Mouse (Mus musculus) kidney, postnatal 4 days (tissue): ENCODE results near the gene Irgc1.
A peak's percentile ranks its signal among the peaks of the same experiment; 100 is the strongest.

ENCODE experiments used
- DNase-seq, 2 experiments: peaks; one replicate each; pipeline ENCODE4 v3.0.0; 2021; ENCODE audit warnings: mixed read lengths in 2 of 2

Gene Irgc1

GRCm38 (mm10) chr7:24470356-24470755 lies 18.3 kb upstream of the Irgc1 start:
- DNase-seq: no peak

GRCm38 (mm10) chr7:24469126-24469525 lies 17.0 kb upstream of the Irgc1 start:
- no peak for DNase-seq

GRCm38 (mm10) chr7:24467886-24468285 lies 15.8 kb upstream of the Irgc1 start:
- no peak for DNase-seq

- no peak for DNase-seq
Measured at GRCm38 (mm10) chr7:24466835-24467234, 14.7 kb upstream of the Irgc1 start.

GRCm38 (mm10) chr7:24462388-24463319 lies 10.6 kb upstream of the Irgc1 start, which contains the start of gene Plaur:
Gene Plaur, plus strand, starts transcription at chr7:24462484.
- peak; percentile 44 to 61 for DNase-seq

GRCm38 (mm10) chr7:24461376-24462051 lies 9.4 kb upstream of the Irgc1 start:
- DNase-seq: peak; percentile 53 to 73

GRCm38 (mm10) chr7:24459843-24460242 lies 7.7 kb upstream of the Irgc1 start:
- no peak for DNase-seq

GRCm38 (mm10) chr7:24459440-24459839 lies 7.3 kb upstream of the Irgc1 start:
- DNase-seq: no peak

GRCm38 (mm10) chr7:24457726-24458370 lies 5.8 kb upstream of the Irgc1 start:
- DNase-seq: no peak

- no peak for DNase-seq
Measured at GRCm38 (mm10) chr7:24455726-24456125, 3.6 kb upstream of the Irgc1 start.

- no peak for DNase-seq
Measured at GRCm38 (mm10) chr7:24454199-24454598, 2.1 kb upstream of the Irgc1 start.

- no peak for DNase-seq
Measured at GRCm38 (mm10) chr7:24450585-24451017, 1.5 kb downstream of the Irgc1 start.

GRCm38 (mm10) chr7:24448782-24449517 lies 3.1 kb downstream of the Irgc1 start:
- no peak for DNase-seq

GRCm38 (mm10) chr7:24446697-24447340 lies 5.3 kb downstream of the Irgc1 start:
- no peak for DNase-seq

- DNase-seq: no peak
Measured at GRCm38 (mm10) chr7:24445266-24445926, 6.7 kb downstream of the Irgc1 start.

GRCm38 (mm10) chr7:24442313-24442712 lies 9.8 kb downstream of the Irgc1 start:
- DNase-seq: no peak

GRCm38 (mm10) chr7:24441785-24442184 lies 10.3 kb downstream of the Irgc1 start:
- peak; percentile 74 to 81 for DNase-seq

GRCm38 (mm10) chr7:24439891-24440290 lies 12.2 kb downstream of the Irgc1 start:
- DNase-seq: no peak

- no peak for DNase-seq
Measured at GRCm38 (mm10) chr7:24439191-24439590, 12.9 kb downstream of the Irgc1 start.

- DNase-seq: no peak
Measured at GRCm38 (mm10) chr7:24437981-24438380, 14.1 kb downstream of the Irgc1 start.

- no peak for DNase-seq
Measured at GRCm38 (mm10) chr7:24435305-24435704, 16.8 kb downstream of the Irgc1 start.
